ENCODE assay signal across 16 mouse cellular contexts in the genomic region with DNA sequence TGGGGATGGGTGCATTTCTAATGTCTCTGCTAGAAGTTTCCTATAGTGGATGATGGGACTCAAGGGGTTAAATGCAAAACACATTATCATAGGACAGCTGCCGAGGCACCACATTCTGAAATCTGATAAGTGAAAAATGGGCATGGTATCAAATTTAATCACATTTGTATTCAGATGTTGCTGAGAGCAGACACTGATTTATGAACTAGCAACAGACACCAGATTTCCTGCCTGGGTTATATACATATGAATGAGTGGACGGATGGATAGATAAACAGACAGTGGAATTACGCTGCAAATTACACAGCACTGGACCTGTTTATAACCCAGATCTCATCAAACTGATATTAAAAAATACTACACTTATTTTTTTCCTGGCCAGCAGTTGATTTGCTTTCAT.
DNase-seq lines count a peak whose midpoint lies in the region; ATAC-seq and TF ChIP-seq lines count a peak whose summit lies in the region.
"Had no signal": no experiment of that assay in that cellular context is flagged by ENCODE, and none has a peak within 500 bp of the region (broad histone marks: within the 10 kb centered on the region; RNA-seq: fewer than 3 reads in every experiment).

No protein-coding gene starts in this region.

- intact Hi-C loops in left cerebral cortex, adult 2 months (cut with DNase I), result no loop called here

- H3K4me1 ChIP-seq in lung, embryonic 16.5 days (replicated peaks; ENCODE audit: control insufficient read depth, insufficient read depth, low read length), result no peaks in the 10 kb centered on the region
- peaks cover 26% of the 10 kb centered on the region for H3K4me1 ChIP-seq in forebrain, embryonic 14.5 days (ENCODE audit: control insufficient read depth, insufficient read depth, low read length)
- H3K4me1 ChIP-seq in neural tube, embryonic 15.5 days, result peaks cover 23% of the 10 kb centered on the region
- no peaks in the 10 kb centered on the region for H3K4me1 ChIP-seq in cerebellum, adult 2 months (ENCODE audit: control insufficient read depth, insufficient read depth, low read length)
- H3K4me1 ChIP-seq: liver, embryonic 13.5 days had no signal

- no peaks in the 10 kb centered on the region for H3K36me3 ChIP-seq in lung, embryonic 16.5 days (ENCODE audit: control insufficient read depth, insufficient read depth, low read length)
- H3K36me3 ChIP-seq in forebrain, embryonic 14.5 days (ENCODE audit: control insufficient read depth, insufficient read depth, low read length), result no peaks in the 10 kb centered on the region
- no peaks in the 10 kb centered on the region for H3K36me3 ChIP-seq in neural tube, embryonic 15.5 days
- H3K36me3 ChIP-seq: heart, embryonic 12.5 days; liver, embryonic 13.5 days had no signal

- ATAC-seq in lung, embryonic 16.5 days (ENCODE audit: low read depth), result peak; percentile 45; the same call in 1 of the 2 replicates
- ATAC-seq in forebrain, embryonic 14.5 days, result peak; percentile 70
- no peak for ATAC-seq in neural tube, embryonic 15.5 days (ENCODE audit: low FRiP score)

- 20% methylated on average over 3 of the region's 3 CpGs for WGBS in lung, embryonic 16.5 days
- WGBS in forebrain, embryonic 14.5 days, result 19% methylated on average over 3 of the region's 3 CpGs
- 10% methylated on average over 3 of the region's 3 CpGs for WGBS in neural tube, embryonic 15.5 days
- WGBS in cerebellum, adult 2 months, result 32% methylated on average over 3 of the region's 3 CpGs

- no peak for TF ChIP-seq POLR2A in cerebellum, adult 2 months (IDR thresholded peaks at IDR 0.05; ENCODE audit: borderline replicate concordance, insufficient read depth, low read length)

- no peak for DNase-seq in lung, postnatal 25 days (ENCODE audit: low spot score)
- peak; percentile 94 for DNase-seq in forebrain, embryonic 14.5 days (ENCODE audit: low spot score)
- peak; percentile 41 for DNase-seq in mesoderm, embryonic 11.5 days (ENCODE audit: low read depth, low spot score)
- no peak for DNase-seq in cerebellum, adult 2 months
- no peak for DNase-seq in cerebellum, postnatal 36 days
- no peak for DNase-seq in left cerebral cortex, adult 2 months (ENCODE audit: extremely low spot score in 1 of 2, low spot score in 2 of 2)
- DNase-seq: adrenal gland, adult 2 months; cerebellum, adult 8-10 months; gastrocnemius, postnatal 10 days; kidney, postnatal 4 days; liver, embryonic 13.5 days; thymus, postnatal 36 days had no signal

- H3K4me3 ChIP-seq in lung, embryonic 16.5 days (ENCODE audit: low read length), result no peak overlapping the region
- no peak overlapping the region for H3K4me3 ChIP-seq in forebrain, embryonic 14.5 days (ENCODE audit: low read depth, low read length)
- no peak overlapping the region for H3K4me3 ChIP-seq in neural tube, embryonic 15.5 days (replicated peaks)
- H3K4me3 ChIP-seq in cerebellum, adult 2 months (replicated peaks; ENCODE audit: insufficient read depth, low read depth, low read length), result no peak overlapping the region
- H3K4me3 ChIP-seq in left cerebral cortex, adult 2 months, result no peak overlapping the region
- H3K4me3 ChIP-seq: heart, embryonic 12.5 days; liver, embryonic 13.5 days had no signal

- no peak overlapping the region for H3K27ac ChIP-seq in lung, embryonic 16.5 days (ENCODE audit: low read length)
- peak overlapping the region; percentile 77 for H3K27ac ChIP-seq in forebrain, embryonic 14.5 days (ENCODE audit: low read depth, low read length)
- peak overlapping the region; percentile 30; the same call in 1 of the 2 replicates for H3K27ac ChIP-seq in neural tube, embryonic 15.5 days (replicated peaks)
- no peak overlapping the region for H3K27ac ChIP-seq in cerebellum, adult 2 months (ENCODE audit: insufficient read depth, low read length)
- no peak overlapping the region for H3K27ac ChIP-seq in left cerebral cortex, adult 2 months
- H3K27ac ChIP-seq: liver, embryonic 13.5 days; macrophage had no signal

- no peak overlapping the region for H3K9ac ChIP-seq in lung, embryonic 16.5 days (ENCODE audit: low read length)
- H3K9ac ChIP-seq in forebrain, embryonic 14.5 days (ENCODE audit: low read length), result no peak overlapping the region
- no peak overlapping the region for H3K9ac ChIP-seq in neural tube, embryonic 15.5 days (replicated peaks)
- H3K9ac ChIP-seq: heart, embryonic 12.5 days; liver, embryonic 13.5 days had no signal

- no peak overlapping the region for H3K4me2 ChIP-seq in lung, embryonic 16.5 days (ENCODE audit: low read depth, low read length)
- H3K4me2 ChIP-seq in forebrain, embryonic 14.5 days (ENCODE audit: low read length), result no peak overlapping the region
- no peak overlapping the region for H3K4me2 ChIP-seq in neural tube, embryonic 15.5 days
- H3K4me2 ChIP-seq: heart, embryonic 12.5 days; liver, embryonic 13.5 days had no signal

- no peaks in the 10 kb centered on the region for H3K9me3 ChIP-seq in lung, embryonic 16.5 days (ENCODE audit: control insufficient read depth, low read length)
- H3K9me3 ChIP-seq in forebrain, embryonic 14.5 days (replicated peaks; ENCODE audit: control insufficient read depth, low read length), result no peaks in the 10 kb centered on the region
- H3K9me3 ChIP-seq in neural tube, embryonic 15.5 days (replicated peaks), result no peaks in the 10 kb centered on the region
- H3K9me3 ChIP-seq: heart, embryonic 12.5 days; liver, embryonic 13.5 days had no signal

- H3K27me3 ChIP-seq in lung, embryonic 16.5 days (ENCODE audit: control insufficient read depth, insufficient read depth, low read depth, low read length), result no peaks in the 10 kb centered on the region
- no peaks in the 10 kb centered on the region for H3K27me3 ChIP-seq in forebrain, embryonic 14.5 days (replicated peaks; ENCODE audit: control insufficient read depth, insufficient read depth, low read length)
- H3K27me3 ChIP-seq in neural tube, embryonic 15.5 days (replicated peaks), result no peaks in the 10 kb centered on the region
- H3K27me3 ChIP-seq in cerebellum, adult 2 months (ENCODE audit: control insufficient read depth, insufficient read depth, low read length), result no peaks in the 10 kb centered on the region
- H3K27me3 ChIP-seq: heart, embryonic 12.5 days; liver, embryonic 13.5 days had no signal

- TF ChIP-seq CTCF in cerebellum, adult 2 months (IDR thresholded peaks at IDR 0.05; ENCODE audit: borderline replicate concordance, insufficient read depth, low read depth, low read length), result no peak
- no peak for TF ChIP-seq CTCF in left cerebral cortex, adult 2 months (IDR thresholded peaks at IDR 0.05)

Comparison
In these comparisons a context has a peak if more than half of its experiments do, and no peak if none do; other contexts are left out.
1. H3K27ac ChIP-seq: peak in forebrain, embryonic 14.5 days (single experiment) and neural tube, embryonic 15.5 days (single experiment); none in lung, embryonic 16.5 days (single experiment), cerebellum, adult 2 months (single experiment) and left cerebral cortex, adult 2 months (single experiment).
2. DNase-seq: peak in forebrain, embryonic 14.5 days (single experiment) and mesoderm, embryonic 11.5 days (single experiment); none in lung, postnatal 25 days (single experiment), cerebellum, adult 2 months (0 of 2), cerebellum, postnatal 36 days (0 of 2) and left cerebral cortex, adult 2 months (0 of 2).